Mouse (Mus musculus) CD4-positive, CD25-positive, alpha-beta regulatory T cell, adult 2 months (primary cell): Measurements from ENCODE around the gene Mag.

ENCODE experiments used
- DNase-seq: peaks from one replicate; pipeline ENCODE4 v3.0.0-alpha.2; 2012; ENCODE audit warnings: low read depth, low spot score

The Mag gene

DNA sequence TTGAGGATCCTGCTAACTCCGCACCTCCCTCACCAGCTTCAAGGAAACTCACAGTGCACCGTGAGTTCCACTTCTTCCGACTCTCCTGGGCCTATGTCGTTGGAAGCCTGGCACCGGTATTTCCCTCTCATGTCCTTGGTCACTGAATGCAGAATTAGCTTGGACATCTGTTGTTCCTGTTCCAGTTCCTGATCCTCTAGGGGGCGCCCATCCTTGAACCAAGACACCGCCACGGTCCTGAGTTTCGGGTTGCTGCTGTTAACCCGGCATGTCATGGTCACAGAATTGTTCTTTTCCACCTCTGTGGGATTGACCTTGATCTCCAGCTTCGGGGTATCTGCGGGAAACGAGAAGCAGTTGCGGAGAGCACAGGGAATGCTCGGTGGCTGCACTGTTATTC, 41.6 kb downstream of the Mag start:
- DNase-seq = peak; percentile 82

- no peak for DNase-seq
Observed at GRCm38 (mm10) chr7:30863386-30863785, 51.3 kb downstream of the Mag start.

- DNase-seq = no peak
Observed at GRCm38 (mm10) chr7:30861464-30861863, 53.2 kb downstream of the Mag start, which contains the start of gene Ffar1. Ffar1 (minus strand) TSS chr7:30861564.

DNA sequence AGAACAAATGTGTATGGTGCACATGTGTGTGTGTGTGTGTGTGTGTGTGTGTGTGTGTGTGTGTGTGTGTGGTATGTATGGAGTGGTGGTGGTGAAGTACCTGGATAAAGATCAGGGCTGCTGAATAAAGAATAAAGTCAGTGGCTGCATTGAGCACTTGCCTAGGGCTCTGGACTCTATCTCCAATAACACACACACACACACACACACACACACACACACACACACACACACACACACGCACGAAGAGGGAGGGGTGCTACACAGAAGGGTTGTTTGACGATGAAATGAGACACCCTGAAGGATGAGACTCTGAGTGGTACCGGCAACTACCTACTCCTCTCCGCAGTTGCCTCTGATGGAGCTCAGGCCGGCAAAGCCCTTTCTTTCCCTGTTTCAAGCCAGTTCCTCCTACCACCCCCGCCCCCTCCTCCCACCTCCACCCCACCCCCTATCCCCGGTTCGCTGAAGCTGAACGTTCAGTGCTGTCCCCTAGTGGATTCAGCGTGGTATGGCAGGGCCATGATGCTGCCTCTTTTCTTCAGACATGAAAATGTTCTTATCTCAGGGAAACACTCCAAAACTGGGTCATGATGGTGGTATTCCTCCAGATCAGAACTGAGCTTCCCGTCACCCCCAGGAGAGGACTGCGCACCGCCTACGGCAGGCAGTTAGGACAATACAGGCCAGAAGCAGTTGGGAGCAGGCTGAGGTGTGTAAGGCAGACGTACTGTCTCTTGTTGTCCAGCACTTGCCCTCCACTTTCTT, 54.9 kb downstream of the Mag start:
- DNase-seq = peak; percentile 76

- peak; percentile 79 for DNase-seq
Observed at GRCm38 (mm10) chr7:30859290-30859634, 55.4 kb downstream of the Mag start.

GRCm38 (mm10) chr7:30857746-30858145, 56.9 kb downstream of the Mag start:
- DNase-seq = no peak

DNA sequence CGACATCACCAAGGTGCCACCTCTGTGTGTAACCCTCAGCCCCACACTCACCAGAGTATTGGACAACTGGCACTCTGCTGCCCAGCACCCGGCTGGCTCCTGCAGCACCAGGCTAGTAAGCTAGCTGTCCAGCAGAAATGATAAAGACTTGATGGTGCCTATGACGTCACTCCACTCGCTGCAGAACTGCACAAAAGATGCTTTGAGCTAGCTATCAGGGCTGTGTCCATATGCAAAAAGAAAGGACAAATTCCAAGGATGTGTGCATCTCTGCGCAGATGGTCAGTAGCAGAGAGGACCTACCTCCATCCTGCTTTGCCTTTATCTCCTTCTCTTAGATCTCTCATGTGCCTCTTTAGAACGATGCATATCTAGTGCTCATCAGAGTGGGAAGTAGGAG, 58.6 kb downstream of the Mag start, which contains the start of gene Ffar3:
TSS of gene Ffar3 (minus strand) at position 101 of the 400 bp plus-strand sequence.
- DNase-seq = no peak

DNA sequence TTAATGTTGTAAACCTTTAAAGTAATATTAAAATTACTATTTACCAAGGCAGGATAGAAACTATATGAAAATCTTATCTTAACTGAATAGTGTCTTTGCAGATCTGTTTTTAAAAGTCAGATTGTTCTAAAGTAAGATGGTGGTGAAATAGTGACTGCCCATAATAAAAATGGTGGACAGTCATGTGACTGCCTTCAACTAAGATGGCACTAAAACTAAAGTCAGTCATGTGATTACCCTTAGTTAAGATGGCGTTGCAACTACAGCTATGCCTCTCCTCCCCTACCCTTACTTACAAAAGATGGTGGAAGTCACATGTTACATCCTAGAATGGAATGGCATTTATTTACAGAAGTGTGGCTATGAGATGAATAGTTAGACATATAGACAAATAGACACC, 63.3 kb downstream of the Mag start:
- DNase-seq = no peak
